Mouse (Mus musculus) forelimb bud, embryonic 11.5 days (tissue): ENCODE data around the gene Rasgef1a.

Experiments
- DNase-seq: peaks from one replicate; pipeline ENCODE4 v3.0.0-alpha.2; 2012; ENCODE audit warnings: low read depth, low spot score

Gene Rasgef1a

GRCm38 (mm10) chr6:118127827-118128487 lies 116.7 kb downstream of the Rasgef1a start:
- no peak for DNase-seq

GRCm38 (mm10) chr6:118130022-118130421 lies 118.8 kb downstream of the Rasgef1a start:
- no peak for DNase-seq

GRCm38 (mm10) chr6:118134461-118134860 lies 123.2 kb downstream of the Rasgef1a start:
- no peak for DNase-seq

DNA sequence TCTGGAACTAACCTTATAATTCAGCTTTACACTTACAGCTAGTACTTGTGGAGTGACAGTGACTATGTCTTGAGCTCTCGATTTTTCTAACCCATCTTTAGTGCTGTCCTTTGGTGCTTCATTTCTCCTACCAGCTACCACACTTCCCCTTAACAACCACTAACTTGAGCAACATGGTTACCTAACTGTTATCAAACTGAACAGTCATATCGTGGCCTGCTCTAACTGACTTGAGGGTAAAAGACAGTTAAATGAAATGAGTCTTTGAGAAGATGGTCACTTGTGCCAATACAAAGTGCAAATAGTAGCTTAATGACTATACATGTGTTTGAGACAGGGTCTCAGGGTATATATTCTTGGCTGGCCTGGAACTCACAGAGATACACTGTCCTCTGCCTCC lies 125.9 kb downstream of the Rasgef1a start:
- DNase-seq: no peak

GRCm38 (mm10) chr6:118138731-118139709 lies 127.8 kb downstream of the Rasgef1a start, which contains the start of gene Csgalnact2:
TSS of gene Csgalnact2 (minus strand) at chr6:118139140.
- peak; percentile 87 for DNase-seq

DNA sequence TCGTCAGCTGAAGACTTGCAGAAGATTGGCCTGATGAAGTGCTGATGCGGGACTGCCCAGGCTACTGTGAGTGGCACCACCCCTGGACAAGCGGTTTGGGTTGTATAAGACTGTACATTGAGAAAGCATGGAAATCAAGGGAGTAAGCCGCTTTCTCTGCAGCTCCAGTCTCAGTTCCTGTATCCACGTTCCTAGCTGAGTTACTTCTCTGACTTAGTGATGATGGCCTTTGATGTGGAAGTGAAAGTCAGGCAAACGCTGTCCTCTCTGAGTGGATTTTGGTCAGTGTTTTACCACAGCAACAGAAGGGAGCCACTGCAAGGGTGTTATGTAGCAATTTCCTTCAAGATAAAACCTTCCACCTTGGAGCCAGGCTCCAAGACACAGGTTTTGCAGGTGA lies 129.7 kb downstream of the Rasgef1a start:
- DNase-seq: no peak
